Mouse (Mus musculus) embryonic facial prominence, embryonic 13.5 days (tissue): ENCODE data around the gene Rd3. TPM values are rescaled to one million over a fixed set of nuclear protein-coding genes. Genes with fewer than 3 reads are reported as not detected.

ENCODE experiments used
- ATAC-seq: fragments of 200-750 bp; cut with Nextera tagmentation; 2 replicates; pipeline ENCODE4 v1.8.0; 2017; ENCODE audit warnings: low read depth; ENCODE audit not compliant: insufficient number of reproducible peaks, insufficient read depth, low FRiP score, low TSS enrichment
- H3K27ac ChIP-seq: fragments of 300-500 bp; sonication (generic); 2 replicates; pipeline ENCODE4 v1.5.1; 2015; ENCODE audit warnings: moderate library complexity, mild to moderate bottlenecking, inconsistent platforms
- H3K27me3 ChIP-seq: fragments of 300-500 bp; sonication (generic); 2 replicates; pipeline ENCODE4 v1.6.1; 2015; ENCODE audit warnings: mild to moderate bottlenecking, inconsistent platforms
- H3K36me3 ChIP-seq: fragments of 300-500 bp; sonication (generic); 2 replicates; pipeline ENCODE4 v1.6.1; 2015; ENCODE audit warnings: mild to moderate bottlenecking, inconsistent platforms
- H3K4me1 ChIP-seq: fragments of 300-500 bp; sonication (generic); 2 replicates; pipeline ENCODE4 v1.6.1; 2015; ENCODE audit warnings: inconsistent platforms
- H3K4me2 ChIP-seq: fragments of 300-500 bp; sonication (generic); 2 replicates; pipeline ENCODE4 v1.6.1; 2015; ENCODE audit warnings: moderate library complexity, mild to moderate bottlenecking, inconsistent platforms
- H3K4me3 ChIP-seq: fragments of 300-500 bp; sonication (generic); 2 replicates; pipeline ENCODE4 v1.5.1; 2015; ENCODE audit warnings: mild to moderate bottlenecking, inconsistent platforms
- H3K9ac ChIP-seq: fragments of 300-500 bp; sonication (generic); 2 replicates; pipeline ENCODE4 v1.6.1; 2015; ENCODE audit warnings: mild to moderate bottlenecking, inconsistent platforms
- H3K9me3 ChIP-seq: fragments of 300-500 bp; sonication (generic); 2 replicates; pipeline ENCODE4 v1.6.1; 2016; ENCODE audit warnings: inconsistent platforms
- WGBS: fragments of 180-500 bp; shearing (Covaris S2); methylation state at CpG from one replicate; pipeline ENCODE4 v1.1.7; 2015; ENCODE audit warnings: mixed read lengths; 5-methylcytosine and 5-hydroxymethylcytosine counted together
- microRNA-seq: library from miRNA; unstranded; fragments of <30 nt; microRNA quantifications from one replicate; pipeline ENCODE4, GENCODE M21; 2016
- polyA plus RNA-seq: library from polyadenylated mRNA; unstranded; fragments of >200 nt; fragmentation: Nextera tagmentation; extraction: Ambion mirVana; gene quantifications from 2 replicates; pipeline ENCODE4 v1.2.1, GENCODE M21; 2015

Rd3 gene
- polyA plus RNA-seq, 1 experiment from 2014 or later: 1.7 TPM

- H3K27me3 ChIP-seq: no peaks in the 10 kb centered on the region
- H3K4me1 ChIP-seq: 0 out of 2 replicates have a peak, but pooled peaks cover 1% of the 10 kb centered on the region
- peaks cover 29% of the 10 kb centered on the region for H3K36me3 ChIP-seq
- 0 out of 2 replicates have a peak, but pooled peaks cover 4% of the 10 kb centered on the region for H3K9me3 ChIP-seq
- H3K4me2 ChIP-seq: no peak overlapping the region
- no peak for ATAC-seq
- no peak overlapping the region for H3K9ac ChIP-seq
- WGBS: 67% methylated on average over 5 of the region's 5 CpGs
- no peak overlapping the region for H3K4me3 ChIP-seq
- no peak overlapping the region for H3K27ac ChIP-seq
Measured at GRCm38 (mm10) chr1:191994476-191994875, 17.3 kb downstream of the Rd3 start.

DNA sequence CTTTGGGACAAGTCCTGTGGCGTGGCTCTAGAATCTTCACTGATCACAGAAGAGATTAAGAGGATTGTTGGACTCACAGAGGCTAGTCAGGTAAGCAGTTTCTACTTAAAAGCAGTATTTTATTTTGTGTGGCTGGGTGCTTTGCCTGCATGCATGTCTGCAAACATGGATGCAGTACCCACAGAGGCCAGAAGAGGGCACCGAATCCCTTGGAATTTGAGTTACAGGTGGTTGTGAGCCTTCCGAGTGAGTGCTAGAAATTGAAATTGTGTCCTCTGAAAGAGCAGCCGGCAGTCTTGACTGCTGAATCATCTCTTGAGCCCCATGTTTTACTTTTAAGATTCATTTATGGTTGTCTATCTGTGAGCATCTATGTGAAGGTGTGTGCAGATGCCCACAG is 18.3 kb downstream of the Rd3 start:
- no peaks in the 10 kb centered on the region for H3K4me1 ChIP-seq

DNA sequence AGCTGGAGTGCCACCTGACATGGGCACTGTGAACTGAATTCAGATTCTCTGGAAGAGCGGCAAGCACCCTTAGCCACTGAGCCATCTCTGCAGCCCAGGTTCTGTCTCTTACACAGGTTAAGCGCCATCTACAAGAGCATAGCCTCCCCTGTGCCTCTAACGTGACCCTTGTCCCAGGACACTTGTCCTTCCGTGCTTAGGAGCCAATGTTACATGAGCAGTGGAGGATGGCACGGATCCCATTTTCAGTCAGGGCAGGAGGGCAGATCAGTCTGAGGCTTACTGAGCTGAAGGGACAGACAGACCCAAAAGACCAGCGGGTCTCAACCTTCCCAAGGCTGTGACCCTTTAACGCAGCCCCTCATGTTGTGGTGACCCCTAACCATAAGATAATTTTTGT is 18.7 kb downstream of the Rd3 start:
- no peak overlapping the region for H3K27ac ChIP-seq
- no peaks in the 10 kb centered on the region for H3K4me1 ChIP-seq
- no peak overlapping the region for H3K9ac ChIP-seq
- no peak overlapping the region for H3K4me2 ChIP-seq
- H3K4me3 ChIP-seq: no peak overlapping the region
- peaks cover 43% of the 10 kb centered on the region for H3K36me3 ChIP-seq
- 90% methylated on average over 7 of the region's 7 CpGs for WGBS
- 0 out of 2 replicates have a peak, but pooled peaks cover 4% of the 10 kb centered on the region for H3K9me3 ChIP-seq
- ATAC-seq: no peak
- H3K27me3 ChIP-seq: no peaks in the 10 kb centered on the region

More for the DNA sequence above, 18.3 kb downstream of the Rd3 start:
- Histone ChIP-seq H3K9ac (no peak overlapping the region), H3K27me3 (no peaks in the 10 kb centered on the region), H3K4me3 (no peak overlapping the region), H3K27ac (no peak overlapping the region), H3K36me3 (peaks cover 39% of the 10 kb centered on the region), H3K4me2 (no peak overlapping the region), H3K9me3 (0 out of 2 replicates have a peak, but pooled peaks cover 4% of the 10 kb centered on the region)
- ATAC-seq: no peak
- 63% methylated on average over 4 of the region's 4 CpGs for WGBS

DNA sequence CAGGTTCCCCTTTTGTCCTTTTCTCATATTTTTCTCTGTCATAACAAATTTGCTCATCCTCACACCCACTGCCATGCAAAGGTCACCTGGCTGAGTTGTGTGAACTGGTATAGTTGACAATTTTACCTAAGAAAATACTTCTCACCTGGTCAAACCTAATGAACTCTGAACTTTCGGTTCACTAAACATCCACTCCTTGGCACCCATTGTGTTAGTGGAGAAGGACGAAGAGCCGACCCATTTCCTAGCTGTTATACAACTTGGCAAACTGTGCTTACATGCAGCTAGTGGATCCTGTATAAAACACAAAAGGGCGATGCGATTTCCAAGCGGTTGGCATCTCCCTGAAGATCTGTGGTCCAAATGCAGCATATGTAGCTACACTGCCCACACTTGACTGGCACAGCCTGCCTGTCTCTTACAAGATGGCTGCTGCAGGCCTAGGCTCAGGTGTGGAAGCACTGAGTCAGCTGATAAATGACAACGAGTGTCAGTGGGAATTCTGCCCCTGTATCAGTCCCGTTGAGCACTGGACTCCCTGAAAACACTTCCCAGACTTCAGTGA is 19.5 kb downstream of the Rd3 start:
- Histone ChIP-seq H3K36me3 (peaks cover 43% of the 10 kb centered on the region), H3K4me2 (no peak overlapping the region), H3K9me3 (0 out of 2 replicates have a peak, but pooled peaks cover 4% of the 10 kb centered on the region), H3K27me3 (no peaks in the 10 kb centered on the region), H3K4me3 (no peak overlapping the region), H3K9ac (no peak overlapping the region), H3K27ac (no peak overlapping the region), H3K4me1 (no peaks in the 10 kb centered on the region)
- WGBS: 91% methylated on average over 8 of the region's 8 CpGs
- no peak for ATAC-seq

DNA sequence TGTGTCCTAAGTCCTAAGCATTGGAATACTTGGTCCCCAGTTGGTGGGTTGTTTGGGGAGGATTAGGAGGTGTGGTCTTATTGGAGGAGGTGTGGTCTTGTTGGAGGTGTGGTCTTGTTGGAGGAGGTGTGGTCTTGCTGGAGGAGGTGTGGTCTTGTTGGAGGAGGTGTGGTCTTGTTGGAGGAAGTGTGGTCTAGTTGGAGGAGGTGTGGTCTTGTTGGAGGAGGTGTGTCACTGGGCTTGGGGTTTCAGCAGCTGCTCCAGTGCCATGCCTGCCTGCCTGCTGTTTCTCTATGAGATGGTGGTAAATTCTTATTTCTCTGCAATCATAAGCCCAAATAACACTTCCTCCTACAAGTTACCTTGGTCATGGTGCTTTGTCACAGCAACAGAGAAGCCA is 21.9 kb downstream of the Rd3 start:
- no peaks in the 10 kb centered on the region for H3K27me3 ChIP-seq
- no peak overlapping the region for H3K4me3 ChIP-seq
- no peaks in the 10 kb centered on the region for H3K4me1 ChIP-seq
- ATAC-seq: no peak
- H3K27ac ChIP-seq: no peak overlapping the region
- H3K9me3 ChIP-seq: 0 out of 2 replicates have a peak, but pooled peaks cover 4% of the 10 kb centered on the region
- peaks cover 43% of the 10 kb centered on the region for H3K36me3 ChIP-seq
- H3K9ac ChIP-seq: no peak overlapping the region
- H3K4me2 ChIP-seq: no peak overlapping the region

Small RNAs within 50 kb of the gene (microRNA-seq; reads per million reads assigned to microRNA genes)
- gene Mir3473c: not detected

Other genes with a start within 250 kb of the Rd3 start
- gene Nek2, start 155.9 kb upstream of the Rd3 start, polyA plus RNA-seq: 33.6 and 35.0 TPM in 2 replicates
- gene Slc30a1, start 70.6 kb upstream of the Rd3 start, polyA plus RNA-seq: 1.7 and 2.0 TPM in 2 replicates
- 17.2 and 21.8 TPM in 2 replicates for gene Traf5, start 115.2 kb downstream of the Rd3 start, polyA plus RNA-seq
- gene Rcor3, start 160.7 kb downstream of the Rd3 start, polyA plus RNA-seq: 28.3 and 28.5 TPM in 2 replicates
- gene Kcnh1, start 213.4 kb downstream of the Rd3 start, polyA plus RNA-seq: 1.3 TPM in 2 replicates